Mouse (Mus musculus): ENCODE results near the gene Kif26b.

GRCm38 (mm10) chr1:178720821-178721220, 191.9 kb downstream of the Kif26b start:
- TF ChIP-seq CTCF (IDR thresholded peaks at IDR 0.05; ENCODE audit: insufficient read depth, low read depth, low read length) (no peak), POLR2A (IDR thresholded peaks at IDR 0.05; ENCODE audit: insufficient read depth, low read depth, low read length) (no peak)
